ENCODE assay signal across 8 mouse cellular contexts in the genomic region with DNA sequence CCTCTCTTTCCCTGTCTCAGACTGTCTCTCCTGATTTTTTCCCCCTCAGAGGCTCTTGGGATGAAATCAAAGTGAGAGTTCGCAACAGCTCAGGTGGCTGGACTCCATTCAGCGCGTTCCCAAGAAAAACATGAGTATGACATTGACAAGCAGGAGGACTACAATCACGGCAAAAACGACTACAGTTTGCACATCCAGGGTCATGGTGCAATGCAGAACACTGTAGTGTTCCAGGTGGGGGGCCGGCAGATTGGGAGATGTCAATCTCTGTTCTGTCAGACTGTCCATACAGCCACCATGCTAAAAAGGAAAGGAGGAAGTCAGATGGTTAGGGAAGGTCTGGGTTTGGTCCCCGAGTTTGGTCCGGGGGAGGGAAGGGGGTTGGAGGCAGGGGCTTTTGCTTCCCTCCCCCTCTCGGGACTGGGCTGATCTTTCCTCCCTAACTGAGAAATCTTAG. TPM values are rescaled to one million over a fixed set of nuclear protein-coding genes. Genes with fewer than 3 reads are reported as not detected.
DNase-seq lines count a peak whose midpoint lies in the region; ATAC-seq and TF ChIP-seq lines count a peak whose summit lies in the region.

No protein-coding gene starts in this region.

- H3K4me2 ChIP-seq in lung, embryonic 14.5 days = peak overlapping the region; percentile 58
- H3K4me2 ChIP-seq in embryonic facial prominence, embryonic 11.5 days (ENCODE audit: low read depth, low read length) = peak overlapping the region; percentile 63
- peak overlapping the region; percentile 57 for H3K4me2 ChIP-seq in limb, embryonic 15.5 days

- H3K27me3 ChIP-seq in lung, embryonic 14.5 days (ENCODE audit: insufficient read depth, low read length) = no peaks in the 10 kb centered on the region
- no peaks in the 10 kb centered on the region; the same call in 1 of the 2 replicates for H3K27me3 ChIP-seq in embryonic facial prominence, embryonic 11.5 days (ENCODE audit: control insufficient read depth, insufficient read depth, low read length)
- H3K27me3 ChIP-seq in limb, embryonic 15.5 days = 0 out of 2 replicates have a peak, but pooled peaks cover 4% of the 10 kb centered on the region

- peak overlapping the region; percentile 47 for H3K4me3 ChIP-seq in lung, embryonic 14.5 days (ENCODE audit: low read depth, low read length)
- H3K4me3 ChIP-seq in embryonic facial prominence, embryonic 11.5 days (ENCODE audit: low read depth, low read length) = peak overlapping the region; percentile 41
- peak overlapping the region; percentile 46 for H3K4me3 ChIP-seq in limb, embryonic 15.5 days

- peak overlapping the region; percentile 60 for H3K9ac ChIP-seq in lung, embryonic 14.5 days
- H3K9ac ChIP-seq in embryonic facial prominence, embryonic 11.5 days (replicated peaks; ENCODE audit: low read length) = peak overlapping the region; percentile 62
- H3K9ac ChIP-seq in limb, embryonic 15.5 days = peak overlapping the region; percentile 31

- DNase-seq in lung, embryonic 14.5 days = peak; percentile 18
- no peak for DNase-seq in lung, postnatal 36 days
- peak; percentile 24 for DNase-seq in adipocyte (ENCODE audit: low spot score)
- DNase-seq in embryonic facial prominence, embryonic 11.5 days (ENCODE audit: low spot score) = no peak
- peak; percentile 6 to 15 for DNase-seq in heart, postnatal 36 days
- peak; percentile 40 for DNase-seq in naive thymus-derived CD4-positive, alpha-beta T cell, adult 2 months (ENCODE audit: low read depth)
- no peak for DNase-seq in frontal cortex, postnatal 25 days (ENCODE audit: low spot score in 2 of 2)

- H3K9me3 ChIP-seq in lung, embryonic 14.5 days (ENCODE audit: low read depth, low read length) = no peaks in the 10 kb centered on the region
- H3K9me3 ChIP-seq in embryonic facial prominence, embryonic 11.5 days (replicated peaks; ENCODE audit: control insufficient read depth, low read length) = no peaks in the 10 kb centered on the region
- H3K9me3 ChIP-seq in limb, embryonic 15.5 days = no peaks in the 10 kb centered on the region

- H3K27ac ChIP-seq in lung, embryonic 14.5 days (ENCODE audit: low read depth) = peak overlapping the region; percentile 69
- H3K27ac ChIP-seq in embryonic facial prominence, embryonic 11.5 days (replicated peaks; ENCODE audit: low read depth, low read length) = no peak overlapping the region; the same call in 1 of the 2 replicates
- H3K27ac ChIP-seq in limb, embryonic 15.5 days = peak overlapping the region; percentile 82

- no peaks in the 10 kb centered on the region for H3K36me3 ChIP-seq in lung, embryonic 14.5 days (ENCODE audit: insufficient read depth)
- no peaks in the 10 kb centered on the region for H3K36me3 ChIP-seq in embryonic facial prominence, embryonic 11.5 days (replicated peaks; ENCODE audit: control insufficient read depth, insufficient read depth, low read depth, low read length)
- H3K36me3 ChIP-seq in limb, embryonic 15.5 days = no peaks in the 10 kb centered on the region

- peak; percentile 52 for ATAC-seq in lung, embryonic 14.5 days (ENCODE audit: insufficient read depth)
- ATAC-seq in embryonic facial prominence, embryonic 11.5 days (replicated peaks; ENCODE audit: insufficient number of reproducible peaks, low FRiP score, low TSS enrichment, low read depth) = peak; percentile 60
- ATAC-seq in limb, embryonic 15.5 days (ENCODE audit: insufficient number of reproducible peaks, low FRiP score, low TSS enrichment, low read depth) = no peak

- intact Hi-C loops in heart, postnatal 36 days (cut with DNase I) = loop anchor here (5.0 to 10.0 kb wide), 2 partner anchors 138 to 279 kb away; partner anchors contain the start of genes Amer1 and Spin4

- 15% methylated on average over 9 of the region's 9 CpGs for WGBS in lung, embryonic 14.5 days
- WGBS in embryonic facial prominence, embryonic 11.5 days = 27% methylated on average over 9 of the region's 9 CpGs
- 24% methylated on average over 9 of the region's 9 CpGs for WGBS in limb, embryonic 15.5 days

- no peak for TF ChIP-seq CTCF in lung, embryonic 14.5 days (IDR thresholded peaks at IDR 0.05; ENCODE audit: low read depth)

- no peaks in the 10 kb centered on the region for H3K4me1 ChIP-seq in lung, embryonic 14.5 days (ENCODE audit: insufficient read depth)
- no peaks in the 10 kb centered on the region for H3K4me1 ChIP-seq in embryonic facial prominence, embryonic 11.5 days (ENCODE audit: control insufficient read depth, insufficient read depth, low read length)
- no peaks in the 10 kb centered on the region for H3K4me1 ChIP-seq in limb, embryonic 15.5 days

RNA-seq across cellular contexts. Expression of gene Arhgef9, which starts 31.0 kb away (rescaled TPM):
- polyA plus RNA-seq in lung, embryonic 14.5 days (2014; fragmentation: Nextera tagmentation; extraction: Ambion mirVana) = 11.3 and 12.3 TPM in 2 replicates
- 14.9 and 18.2 TPM in 2 replicates for polyA plus RNA-seq in embryonic facial prominence, embryonic 11.5 days (2014; fragmentation: Nextera tagmentation; extraction: Ambion mirVana)
- 10 to 100 TPM; 15.0 to 16.2 TPM for total RNA-seq in heart, postnatal 36 days (2021)
- polyA plus RNA-seq in limb, embryonic 15.5 days (2015; fragmentation: Nextera tagmentation; extraction: Ambion mirVana) = 19.6 and 22.3 TPM in 2 replicates

Comparison
In these comparisons a context has a peak if more than half of its experiments do, and no peak if none do; other contexts are left out.
1. DNase-seq: peak in lung, embryonic 14.5 days (single experiment), adipocyte (single experiment), heart, postnatal 36 days (2 of 2) and naive thymus-derived CD4-positive, alpha-beta T cell, adult 2 months (single experiment); none in lung, postnatal 36 days (single experiment), embryonic facial prominence, embryonic 11.5 days (single experiment) and frontal cortex, postnatal 25 days (0 of 2).
2. Peak in every context shown above with its lines, with median percentiles within 50 percentile points of each other: H3K4me2 ChIP-seq, H3K4me3 ChIP-seq and H3K9ac ChIP-seq.